Mouse (Mus musculus) cortical plate, adult 2 months (tissue): Measurements from ENCODE around the gene Fcgbp.

ENCODE experiments used
- CTCF ChIP-seq: fragments of 200-500 bp; IDR thresholded peaks from 2 replicates; pipeline ENCODE4 v1.5.1; 2011; ENCODE audit warnings: mild to moderate bottlenecking, control low read depth, low read length; ENCODE audit not compliant: insufficient read depth; ENCODE audit errors: extremely low read depth
- POLR2A ChIP-seq: fragments of 200-500 bp; IDR thresholded peaks from 2 replicates; pipeline ENCODE4 v1.6.1; 2011; ENCODE audit warnings: mild to moderate bottlenecking, low read length, control low read depth; ENCODE audit not compliant: insufficient read depth; ENCODE audit errors: extremely low read depth

DNA sequence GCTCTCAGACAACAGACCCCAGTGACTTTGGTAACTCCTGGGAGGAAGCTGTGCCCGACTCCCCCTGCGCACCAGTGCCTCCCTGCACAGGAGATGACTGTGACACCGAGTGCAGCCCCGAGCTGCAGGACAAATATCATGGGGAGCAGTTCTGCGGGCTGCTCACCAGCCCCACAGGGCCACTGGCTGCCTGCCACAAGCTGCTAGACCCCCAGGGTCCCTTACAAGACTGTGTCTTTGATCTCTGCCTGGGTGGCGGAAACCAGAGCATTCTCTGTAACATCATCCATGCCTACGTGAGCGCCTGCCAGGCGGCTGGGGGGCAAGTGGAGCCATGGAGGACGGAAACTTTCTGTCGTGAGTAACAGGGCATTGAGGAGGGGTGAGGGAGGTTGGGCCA is 22.5 kb downstream of the Fcgbp start:
- TF ChIP-seq POLR2A: no peak
- no peak for TF ChIP-seq CTCF
